Mouse (Mus musculus) embryonic facial prominence, embryonic 12.5 days (tissue): ENCODE data around the gene Tssk6. TPM values are rescaled to one million over a fixed set of nuclear protein-coding genes. Genes with fewer than 3 reads are reported as not detected.

Source experiments
- ATAC-seq: fragments of 200-750 bp; cut with Nextera tagmentation; 2 replicates; pipeline ENCODE4 v1.8.0; 2017; ENCODE audit not compliant: insufficient number of reproducible peaks, insufficient read depth, low FRiP score, low TSS enrichment
- H3K27ac ChIP-seq: fragments of 300-500 bp; sonication (generic); 2 replicates; pipeline ENCODE4 v1.5.1; 2016; ENCODE audit warnings: mild to moderate bottlenecking
- H3K27me3 ChIP-seq: fragments of 300-500 bp; sonication (generic); 2 replicates; pipeline ENCODE4 v1.6.1; 2016; ENCODE audit warnings: mild to moderate bottlenecking, moderate library complexity
- H3K36me3 ChIP-seq: fragments of 300-500 bp; sonication (generic); 2 replicates; pipeline ENCODE4 v1.6.1; 2016; ENCODE audit warnings: mild to moderate bottlenecking
- H3K4me1 ChIP-seq: fragments of 300-500 bp; sonication (generic); 2 replicates; pipeline ENCODE4 v1.6.1; 2016
- H3K4me2 ChIP-seq: fragments of 300-500 bp; sonication (generic); replicated peaks from 2 replicates; pipeline ENCODE4 v1.6.1; 2016; ENCODE audit warnings: mild to moderate bottlenecking, moderate library complexity
- H3K4me3 ChIP-seq: fragments of 300-500 bp; sonication (generic); 2 replicates; pipeline ENCODE4 v1.5.1; 2016; ENCODE audit warnings: mild to moderate bottlenecking
- H3K9ac ChIP-seq: fragments of 300-500 bp; sonication (generic); 2 replicates; pipeline ENCODE4 v1.6.1; 2016; ENCODE audit warnings: mild to moderate bottlenecking, moderate library complexity
- H3K9me3 ChIP-seq: fragments of 300-500 bp; sonication (generic); 2 replicates; pipeline ENCODE4 v1.6.1; 2016; ENCODE audit warnings: mild to moderate bottlenecking, moderate library complexity
- WGBS: fragments of 180-500 bp; shearing (Covaris S2); methylation state at CpG from one replicate; pipeline ENCODE4 v1.1.7; 2016; 5-methylcytosine and 5-hydroxymethylcytosine counted together
- polyA plus RNA-seq: library from polyadenylated mRNA; unstranded; fragments of >200 nt; fragmentation: Nextera tagmentation; extraction: Ambion mirVana; gene quantifications from 2 replicates; pipeline ENCODE4 v1.2.1, GENCODE M21; 2016

Tssk6 gene
- polyA plus RNA-seq = 4.1 and 5.1 TPM in 2 replicates

DNA sequence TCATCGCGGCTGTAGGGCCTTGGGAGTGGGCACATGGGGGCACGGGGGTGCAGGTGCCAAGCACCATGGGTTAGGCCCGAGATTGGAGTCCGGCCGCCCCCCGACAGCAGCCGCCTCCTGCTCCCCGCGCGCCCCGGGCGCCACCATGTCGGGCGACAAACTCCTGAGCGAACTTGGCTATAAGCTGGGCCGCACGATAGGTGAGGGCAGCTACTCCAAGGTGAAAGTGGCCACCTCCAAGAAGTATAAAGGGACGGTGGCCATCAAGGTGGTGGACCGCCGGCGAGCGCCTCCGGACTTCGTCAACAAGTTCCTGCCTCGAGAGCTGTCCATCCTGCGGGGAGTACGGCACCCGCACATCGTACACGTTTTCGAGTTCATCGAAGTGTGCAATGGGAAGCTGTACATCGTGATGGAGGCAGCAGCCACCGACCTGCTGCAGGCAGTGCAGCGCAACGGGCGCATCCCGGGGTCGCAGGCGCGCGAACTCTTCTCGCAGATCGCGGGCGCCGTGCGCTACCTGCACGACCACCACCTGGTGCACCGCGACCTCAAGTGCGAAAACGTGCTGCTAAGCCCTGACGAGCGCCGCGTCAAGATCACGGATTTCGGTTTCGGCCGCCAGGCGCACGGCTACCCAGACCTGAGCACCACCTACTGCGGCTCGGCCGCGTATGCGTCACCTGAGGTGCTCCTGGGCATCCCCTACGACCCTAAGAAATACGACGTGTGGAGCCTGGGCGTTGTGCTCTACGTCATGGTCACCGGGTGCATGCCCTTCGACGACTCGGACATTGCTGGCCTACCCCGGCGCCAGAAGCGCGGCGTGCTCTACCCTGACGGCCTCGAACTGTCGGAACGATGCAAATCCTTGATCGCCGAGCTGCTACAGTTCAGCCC, at the start of gene Tssk6, which contains the start of the genes Ndufa13 and Yjefn3:
Gene Tssk6 (plus strand): TSS at position 22 of the 900 bp plus-strand sequence.
Gene Ndufa13 (minus strand): TSS at position 396 of the 900 bp plus-strand sequence.
Gene Yjefn3 (minus strand): TSS at position 550 of the 900 bp plus-strand sequence.
- ATAC-seq = no peak; the same call in none of the 2 replicates
- Histone ChIP-seq H3K36me3 (peaks cover 23% of the 10 kb centered on the region; the same call in 1 of the 2 replicates), H3K4me2 (peak within 1 kb of the TSS; percentile 95), H3K27ac (peak within 1 kb of the TSS; percentile 91), H3K4me1 (peaks cover 20% of the 10 kb centered on the region), H3K9ac (peak within 1 kb of the TSS; percentile 67), H3K27me3 (no peaks in the 10 kb centered on the region), H3K4me3 (peak within 1 kb of the TSS; percentile 70), H3K9me3 (no peaks in the 10 kb centered on the region)
- WGBS = 6% methylated on average over 89 of the region's 89 CpGs

DNA sequence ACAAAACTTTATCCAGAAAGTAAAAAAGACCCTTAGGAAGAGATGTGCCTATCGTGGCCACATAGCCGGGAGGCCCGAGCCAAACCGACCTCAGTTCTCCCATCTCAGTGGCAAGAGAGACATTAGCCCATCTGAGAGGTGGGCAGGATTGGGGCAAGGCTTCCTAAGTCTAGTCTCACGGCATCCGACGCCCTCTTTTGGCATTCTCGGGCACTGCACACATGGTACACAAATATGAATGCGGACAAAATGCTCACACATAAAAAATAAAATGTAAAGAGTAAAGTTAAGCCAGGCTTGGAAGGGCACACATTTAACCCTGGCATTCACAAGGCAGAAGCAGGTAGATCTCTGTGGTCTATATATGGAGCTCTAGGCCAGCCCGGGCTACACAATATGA, 48.1 kb upstream of the Tssk6 start:
- no peak for ATAC-seq
- Histone ChIP-seq H3K27me3 (no peaks in the 10 kb centered on the region), H3K36me3 (no peaks in the 10 kb centered on the region), H3K9me3 (0 out of 2 replicates have a peak, but pooled peaks cover 2% of the 10 kb centered on the region), H3K4me2 (no peak overlapping the region), H3K4me3 (no peak overlapping the region), H3K27ac (no peak overlapping the region), H3K9ac (no peak overlapping the region), H3K4me1 (no peaks in the 10 kb centered on the region)
- 93% methylated on average over 10 of the region's 10 CpGs for WGBS

DNA sequence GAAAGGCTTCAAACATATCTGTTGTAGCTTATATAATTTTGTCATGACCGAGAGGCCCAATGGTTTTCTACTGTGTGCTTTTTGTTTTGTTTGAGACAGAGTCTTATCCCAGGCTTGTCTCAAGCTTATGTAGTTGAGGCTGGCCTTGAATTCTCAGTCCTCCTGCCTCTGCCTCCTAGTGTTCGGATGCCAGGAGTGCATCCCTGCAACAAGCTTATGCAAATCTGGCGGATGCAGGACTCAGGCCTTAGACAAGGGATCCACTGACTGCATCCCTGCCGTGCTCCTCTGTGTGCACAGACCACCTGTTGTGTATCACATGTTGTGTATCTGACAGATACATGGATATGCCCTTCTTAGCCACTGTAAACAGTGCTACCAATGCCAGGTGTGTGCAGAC, 41.2 kb upstream of the Tssk6 start:
- H3K9ac ChIP-seq = no peak overlapping the region
- H3K36me3 ChIP-seq = no peaks in the 10 kb centered on the region
- no peak for ATAC-seq
- H3K4me2 ChIP-seq = no peak overlapping the region
- WGBS = 48% methylated on average over 4 of the region's 4 CpGs
- no peak overlapping the region for H3K4me3 ChIP-seq
- H3K27me3 ChIP-seq = no peaks in the 10 kb centered on the region
- H3K27ac ChIP-seq = no peak overlapping the region
- no peaks in the 10 kb centered on the region for H3K9me3 ChIP-seq
- H3K4me1 ChIP-seq = no peaks in the 10 kb centered on the region

GRCm38 (mm10) chr8:69861251-69861650, 40.7 kb upstream of the Tssk6 start:
- H3K27ac ChIP-seq = no peak overlapping the region
- H3K9ac ChIP-seq = no peak overlapping the region
- ATAC-seq = no peak
- no peaks in the 10 kb centered on the region for H3K4me1 ChIP-seq
- H3K9me3 ChIP-seq = no peaks in the 10 kb centered on the region
- H3K36me3 ChIP-seq = no peaks in the 10 kb centered on the region
- WGBS = 44% methylated on average over 2 of the region's 2 CpGs
- no peaks in the 10 kb centered on the region for H3K27me3 ChIP-seq
- H3K4me2 ChIP-seq = no peak overlapping the region
- no peak overlapping the region for H3K4me3 ChIP-seq

DNA sequence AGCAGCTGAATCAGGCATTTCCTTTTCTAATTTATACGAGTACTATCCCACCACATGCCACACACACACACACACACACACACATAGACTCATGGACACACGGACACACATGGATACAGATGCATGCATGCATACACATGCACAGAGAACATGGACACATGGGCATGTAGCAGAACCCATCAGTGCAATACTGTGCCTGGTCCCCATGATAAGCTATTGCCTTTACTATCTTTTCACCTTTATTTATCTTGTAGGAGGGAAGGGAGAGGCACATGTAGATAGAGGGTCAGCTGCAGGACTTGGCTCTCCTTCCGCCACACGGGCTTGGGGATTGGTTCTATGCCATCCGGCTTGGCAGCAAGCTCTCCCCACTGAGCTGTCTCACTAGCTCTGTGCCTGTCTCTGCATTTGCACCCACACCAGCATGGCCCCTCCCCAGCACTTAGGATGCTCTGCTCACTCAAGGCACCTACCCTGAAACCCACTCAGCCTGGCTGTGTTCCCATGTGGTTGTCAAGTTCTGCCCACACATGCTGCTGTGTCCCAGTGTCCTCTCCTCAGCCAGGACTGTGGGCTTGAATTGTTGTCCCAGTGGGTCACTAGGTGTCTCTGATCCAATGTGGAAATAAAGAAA, 38.5 kb upstream of the Tssk6 start:
- Histone ChIP-seq H3K27ac (no peak overlapping the region), H3K4me2 (no peak overlapping the region), H3K9ac (no peak overlapping the region), H3K27me3 (no peaks in the 10 kb centered on the region), H3K36me3 (no peaks in the 10 kb centered on the region), H3K9me3 (no peaks in the 10 kb centered on the region), H3K4me1 (no peaks in the 10 kb centered on the region), H3K4me3 (no peak overlapping the region)
- ATAC-seq = peak; percentile 48; the same call in 1 of the 2 replicates
- WGBS = 89% methylated on average over 5 of the region's 5 CpGs

DNA sequence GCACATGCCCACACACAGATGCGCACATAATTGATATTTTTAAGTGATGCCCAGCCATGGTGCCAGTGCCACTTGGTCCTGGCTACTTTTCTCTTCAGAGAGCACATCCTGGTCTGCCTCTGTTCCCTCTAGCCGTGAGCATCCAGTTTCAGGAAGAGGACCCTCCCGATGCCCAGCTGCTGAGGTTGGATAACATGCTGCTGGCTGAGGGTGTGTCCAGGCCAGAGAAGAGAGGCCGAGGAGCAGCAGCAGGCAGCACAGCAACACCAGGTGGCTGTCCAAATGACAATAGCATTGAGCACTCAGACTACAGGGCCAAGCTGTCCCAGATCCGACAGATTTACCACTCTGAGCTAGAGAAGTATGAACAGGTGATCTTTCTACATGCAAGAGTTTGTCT, 37.8 kb upstream of the Tssk6 start:
- no peaks in the 10 kb centered on the region for H3K4me1 ChIP-seq
- H3K9me3 ChIP-seq = no peaks in the 10 kb centered on the region
- ATAC-seq = no peak
- no peak overlapping the region for H3K9ac ChIP-seq
- H3K36me3 ChIP-seq = no peaks in the 10 kb centered on the region
- H3K4me3 ChIP-seq = no peak overlapping the region
- WGBS = 66% methylated on average over 5 of the region's 5 CpGs
- no peaks in the 10 kb centered on the region for H3K27me3 ChIP-seq
- no peak overlapping the region for H3K27ac ChIP-seq
- no peak overlapping the region for H3K4me2 ChIP-seq

DNA sequence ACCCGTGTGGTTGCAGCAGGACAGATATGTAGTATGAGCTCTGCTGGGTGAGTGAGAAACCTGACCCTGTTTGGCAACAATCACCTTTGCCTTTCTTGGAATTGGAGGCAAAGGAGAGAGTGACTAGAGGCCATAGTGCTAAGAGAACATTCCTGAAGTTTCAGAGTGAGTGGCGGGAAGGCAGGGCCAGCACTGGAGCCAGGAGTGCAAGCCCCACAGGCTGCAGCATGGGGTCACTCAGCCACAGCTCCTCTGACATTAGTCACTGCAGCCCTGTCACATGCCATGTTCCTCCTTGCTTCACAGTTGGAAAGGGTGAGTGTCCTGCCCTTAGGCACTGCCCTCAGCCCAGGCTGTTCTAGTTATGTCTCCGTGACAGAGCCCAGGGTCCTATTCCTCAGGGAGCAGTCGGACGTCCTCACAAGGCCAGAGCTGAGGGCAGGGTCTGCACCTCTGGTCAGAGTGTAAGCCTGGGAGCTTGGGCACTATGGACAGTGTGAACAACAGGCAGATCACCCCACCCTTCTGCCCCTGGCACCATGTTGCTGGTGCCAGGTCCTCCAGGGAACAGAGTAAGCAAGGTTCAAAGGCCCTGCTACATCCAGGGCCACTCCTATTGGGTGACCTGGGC, 34.2 kb upstream of the Tssk6 start:
- Histone ChIP-seq H3K4me2 (no peak overlapping the region), H3K4me1 (no peaks in the 10 kb centered on the region), H3K36me3 (no peaks in the 10 kb centered on the region), H3K4me3 (no peak overlapping the region), H3K9me3 (no peaks in the 10 kb centered on the region), H3K27me3 (no peaks in the 10 kb centered on the region), H3K9ac (no peak overlapping the region), H3K27ac (no peak overlapping the region)
- 68% methylated on average over 5 of the region's 5 CpGs for WGBS
- ATAC-seq = no peak

- 79% methylated on average over 11 of the region's 11 CpGs for WGBS
- H3K4me3 ChIP-seq = no peak overlapping the region
- H3K9me3 ChIP-seq = no peaks in the 10 kb centered on the region
- no peaks in the 10 kb centered on the region for H3K36me3 ChIP-seq
- no peak overlapping the region for H3K27ac ChIP-seq
- H3K4me1 ChIP-seq = no peaks in the 10 kb centered on the region
- H3K4me2 ChIP-seq = no peak overlapping the region
- no peaks in the 10 kb centered on the region for H3K27me3 ChIP-seq
- no peak for ATAC-seq
- no peak overlapping the region for H3K9ac ChIP-seq
These were observed 31.8 kb upstream of the Tssk6 start for GRCm38 (mm10) chr8:69870003-69870765.

GRCm38 (mm10) chr8:69870907-69871306, 31.1 kb upstream of the Tssk6 start:
- Histone ChIP-seq H3K4me3 (no peak overlapping the region), H3K9ac (no peak overlapping the region)

DNA sequence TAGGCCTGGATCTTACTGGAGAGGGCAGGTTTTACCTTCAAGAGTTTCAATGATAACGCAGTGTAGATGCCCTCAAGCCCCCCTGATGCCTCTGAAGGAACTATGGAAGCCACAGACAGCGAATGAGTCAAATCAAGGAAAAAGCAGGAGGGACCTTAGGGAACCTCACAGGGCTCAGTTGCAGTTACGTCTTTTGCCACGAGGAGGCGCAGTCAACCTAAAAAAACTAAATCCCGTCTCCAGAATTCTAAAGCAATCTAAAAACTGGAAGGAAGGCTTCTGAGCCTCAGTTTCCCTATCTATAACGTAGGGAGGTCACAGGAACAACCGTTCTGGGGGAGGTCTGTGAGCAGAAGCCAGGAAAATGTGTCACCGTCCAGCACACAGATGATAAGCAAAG, 27.8 kb upstream of the Tssk6 start:
- H3K4me3 ChIP-seq = no peak overlapping the region
- H3K9me3 ChIP-seq = no peaks in the 10 kb centered on the region
- H3K27ac ChIP-seq = no peak overlapping the region
- no peak for ATAC-seq
- H3K4me1 ChIP-seq = no peaks in the 10 kb centered on the region
- 10% methylated on average over 9 of the region's 9 CpGs for WGBS
- H3K9ac ChIP-seq = no peak overlapping the region
- H3K4me2 ChIP-seq = no peak overlapping the region
- H3K27me3 ChIP-seq = peaks cover 35% of the 10 kb centered on the region
- no peaks in the 10 kb centered on the region for H3K36me3 ChIP-seq

More at GRCm38 (mm10) chr8:69870907-69871306, 31.1 kb upstream of the Tssk6 start:
- Histone ChIP-seq H3K4me1 (no peaks in the 10 kb centered on the region), H3K9me3 (no peaks in the 10 kb centered on the region), H3K4me2 (no peak overlapping the region), H3K27ac (no peak overlapping the region), H3K27me3 (0 out of 2 replicates have a peak, but pooled peaks cover 5% of the 10 kb centered on the region), H3K36me3 (no peaks in the 10 kb centered on the region)
- 78% methylated on average over 6 of the region's 6 CpGs for WGBS
- ATAC-seq = no peak

DNA sequence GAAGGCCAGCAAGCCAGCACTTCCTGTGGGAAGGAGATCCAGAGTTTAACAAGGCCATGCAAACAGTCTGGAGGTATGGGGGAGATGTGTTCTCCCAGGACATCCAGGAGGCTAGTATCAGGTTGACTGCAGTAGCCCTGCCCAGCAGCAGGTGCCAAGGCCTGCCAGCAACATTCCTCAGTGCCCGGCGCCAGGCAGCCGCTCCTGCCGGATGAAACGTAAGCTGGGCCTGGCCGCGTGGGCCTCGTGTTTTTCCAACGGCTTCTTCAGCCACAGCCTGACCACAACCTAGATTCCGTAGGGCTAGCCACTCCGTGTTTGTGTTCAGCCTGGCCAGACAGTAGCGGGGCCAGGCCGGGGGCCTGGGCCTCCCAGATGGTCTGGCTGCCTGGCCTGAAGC, 27.3 kb upstream of the Tssk6 start:
- Histone ChIP-seq H3K9ac (no peak overlapping the region), H3K36me3 (no peaks in the 10 kb centered on the region)

More for the DNA sequence above, 27.3 kb upstream of the Tssk6 start:
- WGBS = 77% methylated on average over 13 of the region's 13 CpGs
- Histone ChIP-seq H3K4me3 (no peak overlapping the region), H3K27ac (no peak overlapping the region), H3K9me3 (no peaks in the 10 kb centered on the region), H3K27me3 (peaks cover 40% of the 10 kb centered on the region), H3K4me1 (no peaks in the 10 kb centered on the region), H3K4me2 (no peak overlapping the region)
- no peak for ATAC-seq
